ENCODE assay signal across 26 mouse cellular contexts in the genomic region with DNA sequence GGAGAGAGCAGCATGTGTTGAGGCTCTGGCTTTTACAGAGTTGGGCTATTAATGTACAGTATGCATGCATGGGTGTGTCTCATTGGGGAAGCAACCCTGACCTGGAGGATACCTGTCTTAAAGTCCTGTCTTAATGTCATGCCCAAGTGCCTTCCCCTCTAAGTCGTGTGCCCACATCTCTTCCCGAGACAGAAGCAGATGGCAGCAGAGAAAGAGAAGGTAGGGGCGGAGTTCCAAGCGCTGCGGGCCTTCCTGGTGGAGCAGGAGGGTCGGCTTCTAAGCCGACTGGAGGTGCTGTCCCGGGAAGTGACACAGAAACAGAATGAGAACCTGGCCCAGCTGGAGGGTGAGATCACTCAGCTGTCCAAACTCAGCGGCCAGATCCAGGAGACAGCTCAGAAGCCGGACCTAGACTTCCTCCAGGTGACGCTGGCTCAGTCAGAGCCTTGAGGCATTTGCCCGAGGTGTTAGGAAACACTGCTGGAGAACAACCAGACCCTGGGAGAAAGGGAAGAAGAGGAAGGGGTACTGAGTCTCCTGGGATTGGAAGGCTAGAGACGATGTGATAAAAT. TPM values are rescaled to one million over a fixed set of nuclear protein-coding genes. Genes with fewer than 3 reads are reported as not detected.
DNase-seq lines count a peak whose midpoint lies in the region; TF ChIP-seq lines count a peak whose summit lies in the region.
"Had no signal": no experiment of that assay in that cellular context is flagged by ENCODE, and none has a peak within 500 bp of the region (broad histone marks: within the 10 kb centered on the region; RNA-seq: fewer than 3 reads in every experiment).

No protein-coding gene starts in this region.

- no peak for TF ChIP-seq CTCF in gastrocnemius, adult 2 months (IDR thresholded peaks at IDR 0.05)
- TF ChIP-seq CTCF in kidney, adult 2 months (conservative IDR thresholded peaks at IDR 0.05; ENCODE audit: insufficient read depth, insufficient read length, low read depth, low read length): no peak
- TF ChIP-seq CTCF in spleen, adult 2 months (IDR thresholded peaks at IDR 0.05; ENCODE audit: extremely low read depth, insufficient read depth, insufficient read length, insufficient replicate concordance): no peak

- peak overlapping the region; percentile 29 for H3K4me3 ChIP-seq in gastrocnemius, adult 2 months
- no peak overlapping the region for H3K4me3 ChIP-seq in kidney, adult 2 months (ENCODE audit: insufficient read depth, low read depth, low read length)
- no peak overlapping the region for H3K4me3 ChIP-seq in spleen, adult 2 months (ENCODE audit: extremely low read depth, insufficient read depth, insufficient read length)
- H3K4me3 ChIP-seq: embryonic facial prominence, embryonic 12.5 days; forebrain, embryonic 15.5 days; heart, adult 2 months; limb, embryonic 13.5 days; liver, embryonic 12.5 days; neural tube, embryonic 15.5 days had no signal

- intact Hi-C loops in gastrocnemius, adult 2 months (cut with DNase I): no loop called here

- peak overlapping the region; percentile 76 for H3K27ac ChIP-seq in gastrocnemius, adult 2 months
- peak overlapping the region; percentile 80 for H3K27ac ChIP-seq in kidney, adult 2 months (ENCODE audit: insufficient read depth, low read depth, low read length)
- peak overlapping the region; percentile 5; the same call in 1 of the 2 replicates for H3K27ac ChIP-seq in spleen, adult 2 months (ENCODE audit: insufficient read depth, low read length)
- H3K27ac ChIP-seq: embryonic facial prominence, embryonic 12.5 days; forebrain, embryonic 15.5 days; heart, adult 2 months; limb, embryonic 13.5 days; liver, embryonic 12.5 days; macrophage; neural tube, embryonic 15.5 days had no signal

- peak; percentile 66 for DNase-seq in gastrocnemius, adult 2 months
- DNase-seq in gastrocnemius, postnatal 10 days: no peak
- peak; percentile 34 for DNase-seq in kidney, adult 2 months
- DNase-seq in kidney, postnatal 10 days: no peak
- no peak for DNase-seq in spleen, adult 2 months (ENCODE audit: low read depth in 1 of 2, low spot score in 2 of 2)
- no peak for DNase-seq in spleen, postnatal 36 days (ENCODE audit: low spot score in 2 of 2)
- DNase-seq in splenic B cell, adult 2 months (ENCODE audit: low read depth, low spot score): peak; percentile 46
- DNase-seq in right cerebral cortex, postnatal 10 days (ENCODE audit: low spot score in 2 of 2): no peak
- DNase-seq: adrenal gland, postnatal 25 days; cerebellum, adult 11-12 months; cerebellum, adult 9-11 months; embryo, embryonic 11 days; heart, adult 2 months; heart, postnatal 14 days; layer of hippocampus, postnatal 36 days; liver, postnatal 0 days; lung, postnatal 10 days; midbrain, embryonic 14.5 days; retina, postnatal 1 day; right cerebral cortex, postnatal 25 days had no signal

- no peaks in the 10 kb centered on the region for H3K27me3 ChIP-seq in kidney, adult 2 months (replicated peaks; ENCODE audit: control insufficient read depth, insufficient read depth, low read length)
- H3K27me3 ChIP-seq in spleen, adult 2 months (ENCODE audit: control insufficient read depth, insufficient read depth, low read length): no peaks in the 10 kb centered on the region
- no peaks in the 10 kb centered on the region for H3K27me3 ChIP-seq in splenic B cell, adult 2 months (ENCODE audit: control insufficient read depth, insufficient read depth, low read length, poor library complexity, severe bottlenecking)
- H3K27me3 ChIP-seq: forebrain, embryonic 15.5 days had no signal

- H3K36me3 ChIP-seq in kidney, adult 2 months (ENCODE audit: control insufficient read depth, insufficient read depth, low read length): no peaks in the 10 kb centered on the region
- peaks cover 6% of the 10 kb centered on the region for H3K36me3 ChIP-seq in spleen, adult 2 months (ENCODE audit: control insufficient read depth, insufficient read depth, low read length)
- peaks cover 16% of the 10 kb centered on the region; the same call in 1 of the 2 replicates for H3K36me3 ChIP-seq in splenic B cell, adult 2 months (ENCODE audit: control insufficient read depth, insufficient read depth, low read length, poor library complexity, severe bottlenecking)
- H3K36me3 ChIP-seq: embryonic facial prominence, embryonic 12.5 days; forebrain, embryonic 15.5 days; limb, embryonic 13.5 days; liver, embryonic 12.5 days; neural tube, embryonic 15.5 days had no signal

- H3K4me1 ChIP-seq in kidney, adult 2 months (ENCODE audit: control insufficient read depth, insufficient read depth, low read length): peaks cover 26% of the 10 kb centered on the region
- H3K4me1 ChIP-seq in spleen, adult 2 months (ENCODE audit: control insufficient read depth, insufficient read depth, insufficient read length): peaks cover 28% of the 10 kb centered on the region; the same call in 1 of the 2 replicates
- H3K4me1 ChIP-seq: embryonic facial prominence, embryonic 12.5 days; forebrain, embryonic 15.5 days; limb, embryonic 13.5 days; neural tube, embryonic 15.5 days had no signal

- WGBS in kidney, adult 2 months: 39% methylated on average over 13 of the region's 13 CpGs
- 66% methylated on average over 13 of the region's 13 CpGs for WGBS in spleen, adult 2 months

- TF ChIP-seq POLR2A in kidney, adult 2 months (IDR thresholded peaks at IDR 0.05; ENCODE audit: low read depth, low read length): no peak
- no peak for TF ChIP-seq POLR2A in spleen, adult 2 months (IDR thresholded peaks at IDR 0.05; ENCODE audit: low read depth, low read length)

RNA-seq across cellular contexts. Expression of a gene that starts 18.9 kb away (rescaled TPM):
- total RNA-seq in gastrocnemius, adult 2 months (2021): 1 to 10 TPM; 1.5 to 2.2 TPM
- 1 to 10 TPM; 1.8 to 3.6 TPM for total RNA-seq in gastrocnemius, postnatal 10 days (2021)
- 9.7 and 10.4 TPM in 2 replicates for polyA plus RNA-seq in kidney, adult 2 months (2012; rRNA removed)
- polyA plus RNA-seq in spleen, adult 2 months (2012; rRNA removed): 3.9 and 6.1 TPM in 2 replicates

RNA-seq across cellular contexts. Expression of a gene that starts 19.4 kb away (rescaled TPM):
- 10 to 100 TPM; 25.9 to 51.8 TPM for total RNA-seq in gastrocnemius, adult 2 months (2021)
- 100 to 1,000 TPM; 107 to 110 TPM for total RNA-seq in gastrocnemius, postnatal 10 days (2021)
- 80.3 and 98.8 TPM in 2 replicates for polyA plus RNA-seq in kidney, adult 2 months (2012; rRNA removed)
- polyA plus RNA-seq in spleen, adult 2 months (2012; rRNA removed): 53.6 and 63.6 TPM in 2 replicates
- polyA plus RNA-seq: liver, embryonic 12.5 days had no signal

RNA-seq across cellular contexts. Expression of a gene that starts 26.2 kb away (rescaled TPM):
- 10 to 100 TPM; 13.5 to 14.4 TPM for total RNA-seq in gastrocnemius, adult 2 months (2021)
- total RNA-seq in gastrocnemius, postnatal 10 days (2021): 1 to 10 TPM; 5.9 to 7.0 TPM
- 24.4 and 28.2 TPM in 2 replicates for polyA plus RNA-seq in kidney, adult 2 months (2012; rRNA removed)
- 10.6 and 13.0 TPM in 2 replicates for polyA plus RNA-seq in spleen, adult 2 months (2012; rRNA removed)

RNA-seq across cellular contexts. Expression of a gene that starts 28.2 kb away (rescaled TPM):
- total RNA-seq in gastrocnemius, adult 2 months (2021): 10 to 100 TPM; 19.9 to 23.6 TPM
- total RNA-seq in gastrocnemius, postnatal 10 days (2021): 10 to 100 TPM; 22.2 to 22.8 TPM
- polyA plus RNA-seq in kidney, adult 2 months (2012; rRNA removed): 26.3 and 27.3 TPM in 2 replicates
- polyA plus RNA-seq in spleen, adult 2 months (2012; rRNA removed): 24.4 and 24.7 TPM in 2 replicates

RNA-seq across cellular contexts. Expression of a gene that starts 45.2 kb away (rescaled TPM):
- 100 to 1,000 TPM; 383 to 424 TPM for total RNA-seq in gastrocnemius, adult 2 months (2021)
- total RNA-seq in gastrocnemius, postnatal 10 days (2021): 100 to 1,000 TPM; 536 to 557 TPM
- 1,151 and 1,243 TPM in 2 replicates for polyA plus RNA-seq in kidney, adult 2 months (2012; rRNA removed)
- polyA plus RNA-seq in spleen, adult 2 months (2012; rRNA removed): 2,204 and 3,047 TPM in 2 replicates

Comparison
In these comparisons a context has a peak if more than half of its experiments do, and no peak if none do; other contexts are left out.
1. DNase-seq: peak in gastrocnemius, adult 2 months (single experiment), kidney, adult 2 months (single experiment) and splenic B cell, adult 2 months (single experiment); none in gastrocnemius, postnatal 10 days (single experiment), kidney, postnatal 10 days (single experiment), spleen, adult 2 months (0 of 2), spleen, postnatal 36 days (0 of 2) and right cerebral cortex, postnatal 10 days (0 of 2).
2. H3K27ac ChIP-seq: peak in every context shown above with its lines; median percentile 80 in kidney, adult 2 months; 76 in gastrocnemius, adult 2 months; 5 in spleen, adult 2 months.